Mouse (Mus musculus) megakaryocyte progenitor cell, adult 5-6 weeks (primary cell): ENCODE data around the gene Ppp6r2. TPM values are rescaled to one million over a fixed set of nuclear protein-coding genes. Genes with fewer than 3 reads are reported as not detected.
A peak's percentile ranks its signal among the peaks of the same experiment; 100 is the strongest.

Source experiments
- ATAC-seq: replicated peaks from 2 replicates; pipeline ENCODE4 v1.8.0; 2016; ENCODE audit warnings: mild to moderate bottlenecking, moderate TSS enrichment, inconsistent platforms; ENCODE audit not compliant: poor library complexity
- total RNA-seq, 2 experiments: library from RNA; stranded (forward) in 1 of 2; stranded (reverse) in 1 of 2; fragments of 157-497, 149-512 nt in 1 of 2; fragments of 200-1000 nt in 1 of 2; gene quantifications; 2 replicates each; pipeline versions ENCODE4 v1.2.3 to v1.2.4; 2015 to 2017

The Ppp6r2 gene
- total RNA-seq, 2 experiments from 2014 or later = 11.2 to 11.8 TPM

DNA sequence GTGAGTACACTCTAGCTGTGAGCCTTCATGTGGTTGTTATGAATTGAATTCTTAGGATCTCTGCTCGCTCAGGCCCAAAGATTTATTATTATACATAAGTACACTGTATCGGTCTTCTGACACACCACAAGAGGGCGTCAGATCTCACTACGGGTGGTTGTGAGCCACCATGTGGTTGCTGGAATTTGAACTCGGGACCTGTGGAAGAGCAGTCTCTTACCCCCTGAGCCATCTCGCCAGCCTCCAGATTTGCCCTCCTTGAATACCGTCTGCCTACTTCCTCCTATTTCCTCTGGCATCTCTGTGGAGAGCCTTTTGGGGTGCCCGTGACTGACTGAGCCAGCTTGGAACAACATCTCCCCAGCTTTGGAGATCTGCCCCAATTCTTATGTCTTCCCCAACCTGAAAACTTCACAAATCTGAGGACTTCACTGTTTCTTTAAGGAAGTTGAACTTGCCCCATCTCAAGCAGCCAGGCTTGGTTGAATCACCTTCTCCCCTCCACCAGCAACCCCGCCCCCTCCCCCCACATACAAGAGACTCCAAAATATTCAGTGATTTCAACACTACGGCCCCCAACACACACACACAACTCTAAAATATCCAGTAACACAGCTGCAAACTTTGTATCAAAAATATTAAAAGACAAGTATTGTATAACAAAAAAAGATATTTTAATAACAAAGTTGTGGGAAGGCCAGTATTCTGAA, 29.6 kb upstream of the Ppp6r2 start:
- ATAC-seq = no peak

DNA sequence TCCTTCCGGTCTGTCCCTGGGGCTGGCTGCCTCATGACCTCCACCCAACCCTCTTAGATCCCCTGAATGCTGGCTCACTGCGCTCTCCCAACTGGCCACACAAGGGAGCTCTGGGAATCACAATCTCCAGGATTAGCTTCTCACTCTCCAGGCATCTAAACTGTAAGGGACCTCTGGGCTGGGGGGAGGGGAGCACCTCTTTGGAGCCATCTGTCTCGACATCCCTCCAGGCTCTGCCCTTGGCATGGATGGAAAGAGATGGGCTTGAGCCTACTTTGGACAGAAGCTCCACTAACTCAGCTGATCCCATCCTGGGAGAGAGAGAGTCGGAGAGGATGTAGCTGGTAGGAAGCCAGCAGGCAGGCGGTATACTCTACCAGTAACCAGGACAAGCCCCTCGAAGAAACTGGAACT, 29.0 kb upstream of the Ppp6r2 start:
- ATAC-seq = no peak

GRCm38 (mm10) chr15:89182842-89183241, 28.5 kb upstream of the Ppp6r2 start:
- no peak for ATAC-seq

- no peak for ATAC-seq
Observed at GRCm38 (mm10) chr15:89184141-89184936, 27.0 kb upstream of the Ppp6r2 start.

- no peak for ATAC-seq
Observed at GRCm38 (mm10) chr15:89184937-89185227, 26.5 kb upstream of the Ppp6r2 start.

DNA sequence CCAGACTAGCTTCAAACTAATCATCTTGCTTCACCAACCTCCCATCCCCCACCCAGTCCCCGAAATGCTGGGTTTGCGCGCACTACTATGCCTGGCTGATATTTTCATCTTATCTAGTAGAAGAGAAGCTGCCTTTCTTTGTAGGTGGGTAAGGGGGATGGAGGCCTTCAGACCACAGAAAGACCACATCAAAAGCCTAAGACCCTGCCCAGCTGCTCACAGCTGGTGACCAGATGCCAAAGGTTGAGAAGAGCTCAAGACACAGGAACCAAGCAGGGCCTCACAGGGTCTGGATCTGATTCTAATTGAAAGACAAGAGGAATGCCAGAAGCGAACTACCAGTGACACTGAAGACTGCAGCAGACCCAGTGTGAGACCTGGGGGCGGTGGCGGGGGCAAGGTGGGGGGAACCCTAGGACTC, 16.1 kb upstream of the Ppp6r2 start:
- no peak for ATAC-seq

- ATAC-seq = peak; percentile 89
Observed at GRCm38 (mm10) chr15:89195690-89196312, 15.6 kb upstream of the Ppp6r2 start.

GRCm38 (mm10) chr15:89196313-89196706, 15.0 kb upstream of the Ppp6r2 start, which contains the start of gene Dennd6b:
Gene Dennd6b (minus strand): TSS chr15:89196496.
- ATAC-seq = peak; percentile 97

- no peak for ATAC-seq
Observed at GRCm38 (mm10) chr15:89197056-89197455, 14.3 kb upstream of the Ppp6r2 start.

- no peak for ATAC-seq
Observed at GRCm38 (mm10) chr15:89207457-89207856, 3.9 kb upstream of the Ppp6r2 start.

DNA sequence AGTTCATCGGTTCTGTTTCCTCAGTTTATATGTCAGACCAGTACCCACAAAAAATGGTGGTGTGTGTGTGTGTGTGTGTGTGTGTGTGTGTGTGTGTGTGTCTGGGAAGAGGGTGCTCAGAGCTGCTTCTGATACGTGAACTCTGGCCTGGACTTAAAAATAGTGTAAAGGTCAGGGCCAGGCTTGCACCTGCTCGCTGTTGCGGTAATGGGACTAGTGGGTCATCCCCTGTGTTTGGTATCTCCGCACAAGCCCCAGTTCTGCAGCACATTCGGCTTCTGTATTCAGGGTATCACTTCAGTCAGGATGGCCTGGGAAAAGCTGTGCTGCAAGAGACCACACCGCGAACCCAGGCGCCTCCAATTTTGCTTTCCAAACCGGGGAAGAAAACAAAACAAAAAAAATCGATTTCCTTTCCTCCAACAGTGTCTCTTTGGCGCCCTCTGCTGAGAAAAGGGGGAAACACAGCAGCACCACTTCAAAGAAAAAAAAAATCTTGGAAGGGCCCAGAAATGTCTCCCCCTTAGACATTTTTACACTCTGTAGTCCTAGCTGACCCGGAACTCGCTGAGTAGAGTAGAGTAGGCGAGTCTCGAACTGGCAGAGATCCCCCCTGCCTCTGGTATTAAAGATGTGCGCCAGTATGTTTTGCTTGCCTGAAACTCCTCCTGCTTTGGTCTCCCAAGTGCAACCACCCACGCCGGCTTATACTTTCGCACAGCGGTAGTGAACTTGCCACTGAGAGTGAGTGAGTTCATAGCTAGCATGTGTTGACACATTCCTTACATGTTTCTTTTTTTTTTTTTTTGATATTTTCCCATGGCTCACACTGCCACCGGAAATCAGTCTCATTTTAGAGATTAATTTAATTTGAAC, 1.2 kb upstream of the Ppp6r2 start:
- peak; percentile 66 for ATAC-seq

GRCm38 (mm10) chr15:89211716-89212461, 536 bp downstream of the Ppp6r2 start:
- ATAC-seq = no peak

- no peak for ATAC-seq
Observed at GRCm38 (mm10) chr15:89212495-89212894, 1.1 kb downstream of the Ppp6r2 start.

GRCm38 (mm10) chr15:89213517-89213916, 2.2 kb downstream of the Ppp6r2 start:
- no peak for ATAC-seq

DNA sequence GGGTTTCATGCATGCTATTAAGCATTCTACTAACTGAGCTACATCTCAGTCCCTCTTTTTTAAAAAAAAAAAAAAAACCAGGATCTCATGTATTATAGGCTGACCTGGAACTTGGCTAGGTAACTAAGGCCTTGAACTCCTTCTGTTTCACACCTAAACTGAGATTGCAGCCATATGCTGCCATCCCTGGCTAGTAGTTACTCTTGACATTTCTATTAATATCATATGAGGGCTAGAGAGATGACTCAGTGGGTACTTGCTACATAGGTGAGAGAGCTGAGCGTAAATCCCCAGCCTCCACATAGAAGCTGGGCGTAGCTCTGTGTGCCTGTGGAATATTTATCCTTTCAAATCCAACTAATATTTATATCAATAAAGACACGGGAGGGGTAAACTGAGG, 3.6 kb downstream of the Ppp6r2 start:
- no peak for ATAC-seq

- peak; percentile 69 for ATAC-seq
Observed at GRCm38 (mm10) chr15:89215611-89216233, 4.4 kb downstream of the Ppp6r2 start.

- peak; percentile 71 for ATAC-seq
Observed at GRCm38 (mm10) chr15:89233586-89233985, 22.2 kb downstream of the Ppp6r2 start.

DNA sequence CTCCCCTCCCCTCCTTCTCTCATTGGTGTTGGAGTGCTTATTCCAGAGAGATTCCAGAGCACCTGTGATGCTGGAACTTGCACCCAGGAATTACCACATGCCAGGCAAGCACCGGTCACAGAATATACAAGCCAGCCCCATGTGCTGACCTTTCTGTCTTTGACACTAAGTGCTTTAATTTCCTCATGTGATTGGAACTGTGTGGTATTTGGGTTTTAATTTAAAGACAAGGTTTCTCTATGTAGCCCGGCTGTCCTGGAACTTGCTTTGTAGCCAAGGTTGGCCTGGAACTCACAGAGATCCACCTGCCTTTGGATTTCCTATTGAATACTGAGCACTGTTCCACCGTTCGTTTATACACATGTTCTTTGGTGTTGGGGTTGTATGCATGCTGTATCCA, 22.7 kb downstream of the Ppp6r2 start:
- no peak for ATAC-seq

DNA sequence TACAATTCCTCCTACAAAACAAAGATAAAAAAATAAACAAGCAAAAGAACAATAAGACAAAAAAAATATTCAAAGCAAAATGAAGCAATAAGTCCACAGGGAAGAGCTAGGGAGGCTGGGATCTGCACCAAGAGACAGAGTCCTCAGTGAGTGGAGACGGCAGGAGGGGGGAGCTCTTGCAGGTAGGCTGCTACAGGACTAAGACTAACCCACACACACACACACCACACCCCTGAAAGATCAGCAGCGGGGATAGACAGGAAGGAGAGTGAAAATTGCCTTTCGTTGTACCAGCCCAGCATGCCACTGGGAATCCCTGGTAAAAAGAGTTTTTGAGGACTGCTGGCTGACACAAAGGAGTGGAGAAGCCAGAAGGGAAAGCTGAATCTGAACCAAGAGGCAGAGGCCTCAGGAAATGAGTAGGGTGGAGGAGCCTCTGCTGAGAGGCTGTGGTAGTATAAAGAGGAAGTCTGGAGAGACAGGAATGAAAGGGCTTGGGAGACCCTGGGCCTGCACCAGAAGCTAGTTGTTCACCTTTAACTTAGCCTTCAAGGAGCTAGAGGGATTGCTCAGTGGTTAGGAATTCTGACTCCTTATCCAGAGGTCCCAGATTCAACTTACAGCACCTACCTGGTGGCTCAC, 28.5 kb downstream of the Ppp6r2 start:
- ATAC-seq = peak; percentile 87
